Mouse (Mus musculus): ENCODE measurements around the gene Gm28041.
"Not testable (repeated sequence)": the region's sequence is repeated elsewhere in the genome, so short reads cannot be mapped to it uniquely, and the experiment has no call there.

DNA sequence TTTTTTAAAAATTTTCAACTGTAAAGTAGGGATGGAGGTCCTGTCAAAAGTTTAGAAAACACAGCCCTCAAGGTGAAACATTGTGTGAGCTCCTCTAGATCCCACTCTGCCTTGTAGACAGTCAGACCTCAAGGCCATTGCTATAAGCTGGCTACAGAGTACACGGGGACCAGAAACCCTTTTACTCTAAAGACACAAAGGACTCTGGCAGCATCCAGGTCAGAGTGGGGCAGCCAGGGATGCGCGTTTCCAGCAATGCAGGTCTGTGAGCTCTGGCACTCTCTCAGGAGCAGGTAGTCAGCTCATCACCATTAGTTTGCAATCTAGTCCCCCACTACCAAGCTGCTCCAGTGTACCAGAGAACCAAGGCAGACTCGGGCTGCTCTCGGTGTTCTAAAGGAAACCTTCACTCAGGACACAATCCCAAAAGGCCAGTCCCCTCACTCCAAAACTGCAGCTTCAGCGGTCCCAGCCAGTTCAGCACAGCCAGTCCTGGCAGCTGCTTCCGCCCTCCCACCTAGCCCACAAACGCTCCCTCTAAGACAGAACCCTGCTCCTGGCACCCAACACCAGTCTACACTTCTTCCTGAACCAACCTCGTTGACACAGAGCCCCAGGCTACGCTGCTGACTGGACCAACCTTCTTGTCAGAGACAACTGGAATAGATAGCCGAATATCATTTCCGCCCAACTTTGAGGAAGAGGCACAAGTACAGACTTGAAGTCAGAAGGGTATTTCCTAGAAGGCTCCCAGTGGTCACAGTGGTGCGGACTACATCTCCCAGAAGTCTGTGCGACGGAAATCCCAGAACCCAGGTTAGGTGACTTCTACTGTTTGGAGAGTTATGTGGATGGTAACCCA, at the start of gene Gm28041, which contains the start of gene Zfp456:
- TF ChIP-seq TAL1, GATA1 (IDR thresholded peaks at IDR 0.05; ENCODE audit: low read length): not testable (repeated sequence)
